ENCODE assay signal across 9 mouse cellular contexts in the genomic region with DNA sequence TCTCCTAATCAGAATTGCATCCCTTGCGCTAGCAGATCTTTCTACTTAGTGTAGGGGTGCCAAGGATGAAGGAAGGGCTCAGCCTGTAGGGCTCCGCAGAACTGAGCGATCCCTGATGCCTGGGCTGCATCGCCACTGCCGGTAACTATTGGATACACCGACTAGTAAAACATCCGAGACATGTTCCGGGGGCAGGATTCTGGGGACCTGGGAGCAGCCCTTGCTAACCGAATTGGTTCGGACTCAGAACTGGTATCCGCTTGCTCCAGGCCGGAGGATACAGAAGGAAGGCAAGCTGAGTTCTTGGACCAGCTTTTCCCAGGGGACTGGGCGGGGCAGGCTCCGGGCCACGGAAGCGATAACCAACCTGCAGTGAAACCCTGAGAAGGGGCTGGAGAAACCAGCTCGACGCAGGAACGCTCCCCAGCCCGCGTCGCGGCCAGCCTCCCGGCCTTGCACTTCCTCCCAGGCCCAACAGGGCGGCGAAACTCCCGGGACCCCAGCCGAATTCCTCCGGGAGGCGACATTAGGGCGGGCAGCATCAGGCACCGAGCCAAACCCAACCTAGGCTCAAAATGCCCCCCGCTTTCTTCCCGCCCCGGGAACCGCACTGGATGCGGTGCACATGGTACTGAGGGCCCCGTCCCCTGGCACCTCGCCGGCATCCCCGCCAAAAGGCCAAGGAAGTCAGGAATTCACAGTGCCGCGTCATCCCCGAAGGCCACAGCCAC.
A peak's percentile ranks its signal among the peaks of the same experiment; 100 is the strongest.
DNase-seq lines count a peak whose midpoint lies in the region; ATAC-seq lines count a peak whose summit lies in the region.
"Had no signal": no experiment of that assay in that cellular context is flagged by ENCODE, and none has a peak within 500 bp of the region (broad histone marks: within the 10 kb centered on the region; RNA-seq: fewer than 3 reads in every experiment).

No protein-coding gene starts in this region.

- no peak overlapping the region for H3K9ac ChIP-seq in forebrain, embryonic 11.5 days (ENCODE audit: low read length)

- H3K4me2 ChIP-seq in forebrain, embryonic 11.5 days (ENCODE audit: low read depth, low read length, severe bottlenecking): peak overlapping the region; percentile 13; the same call in 1 of the 2 replicates

- no peak for ATAC-seq in forebrain, embryonic 11.5 days (replicated peaks; ENCODE audit: low FRiP score)

- H3K9me3 ChIP-seq in forebrain, embryonic 11.5 days (ENCODE audit: control insufficient read depth, low read length): no peaks in the 10 kb centered on the region

- H3K36me3 ChIP-seq in forebrain, embryonic 11.5 days (ENCODE audit: control insufficient read depth, insufficient read depth, low read length): no peaks in the 10 kb centered on the region

- H3K4me3 ChIP-seq in forebrain, embryonic 11.5 days (ENCODE audit: low read depth, low read length): peak overlapping the region; percentile 23

- H3K27ac ChIP-seq in forebrain, embryonic 11.5 days (ENCODE audit: low read depth, low read length): no peak overlapping the region
- H3K27ac ChIP-seq: macrophage had no signal

- H3K27me3 ChIP-seq in forebrain, embryonic 11.5 days (ENCODE audit: control insufficient read depth, insufficient read depth, low read length): peaks cover 84% of the 10 kb centered on the region

- WGBS in forebrain, embryonic 11.5 days: under 1% methylated on average over 44 of the region's 44 CpGs

- H3K4me1 ChIP-seq in forebrain, embryonic 11.5 days (replicated peaks; ENCODE audit: control insufficient read depth, insufficient read depth, low read length): peaks cover 19% of the 10 kb centered on the region

- DNase-seq in gastrocnemius, postnatal 10 days: peak; percentile 32
- no peak for DNase-seq in gastrocnemius, adult 8-10 months (ENCODE audit: low spot score in 2 of 2)
- peak; percentile 50 for DNase-seq in Muller cell, postnatal 12 days (ENCODE audit: inconsistent ontology term)
- peak; percentile 71 for DNase-seq in forebrain, embryonic 11.5 days (ENCODE audit: low spot score)
- DNase-seq in kidney, adult 9 months: peak; percentile 20
- peak; percentile 30 for DNase-seq in lung, postnatal 36 days
- peak; percentile 58 for DNase-seq in thymus, postnatal 4 days
- no peak for DNase-seq in right cerebral cortex, postnatal 10 days (ENCODE audit: low spot score in 2 of 2)

Comparison
In these comparisons a context has a peak if more than half of its experiments do, and no peak if none do; other contexts are left out.
1. DNase-seq: peak in gastrocnemius, postnatal 10 days (single experiment), Muller cell, postnatal 12 days (single experiment), forebrain, embryonic 11.5 days (single experiment), kidney, adult 9 months (single experiment), lung, postnatal 36 days (single experiment) and thymus, postnatal 4 days (single experiment); none in gastrocnemius, adult 8-10 months (0 of 2) and right cerebral cortex, postnatal 10 days (0 of 2).